Mouse (Mus musculus) liver, embryonic 12.5 days (tissue): ENCODE data around the gene Prr29. TPM values are rescaled to one million over a fixed set of nuclear protein-coding genes. Genes with fewer than 3 reads are reported as not detected.
"Not testable (repeated sequence)": the region's sequence is repeated elsewhere in the genome, so short reads cannot be mapped to it uniquely, and the experiment has no call there.

Source experiments
- ATAC-seq: fragments of 200-750 bp; cut with Nextera tagmentation; 2 replicates; pipeline ENCODE4 v1.8.0; 2017; ENCODE audit warnings: moderate number of reproducible peaks, mild to moderate bottlenecking, moderate library complexity
- H3K27ac ChIP-seq: fragments of 300-500 bp; sonication (generic); 2 replicates; pipeline ENCODE4 v1.5.1; 2016; ENCODE audit warnings: mild to moderate bottlenecking
- H3K27me3 ChIP-seq: fragments of 300-500 bp; sonication (generic); replicated peaks from 2 replicates; pipeline ENCODE4 v1.6.1; 2016; ENCODE audit warnings: mild to moderate bottlenecking, moderate library complexity
- H3K36me3 ChIP-seq: fragments of 300-500 bp; sonication (generic); 2 replicates; pipeline ENCODE4 v1.6.1; 2016; ENCODE audit warnings: mild to moderate bottlenecking, moderate library complexity
- H3K4me1 ChIP-seq: fragments of 300-500 bp; sonication (generic); 2 replicates; pipeline ENCODE4 v1.6.1; 2016
- H3K4me2 ChIP-seq: fragments of 300-500 bp; sonication (generic); 2 replicates; pipeline ENCODE4 v1.6.1; 2016; ENCODE audit warnings: mild to moderate bottlenecking, moderate library complexity
- H3K4me3 ChIP-seq: fragments of 300-500 bp; sonication (generic); 2 replicates; pipeline ENCODE4 v1.5.1; 2016; ENCODE audit warnings: mild to moderate bottlenecking, moderate library complexity
- H3K9ac ChIP-seq: fragments of 300-500 bp; sonication (generic); 2 replicates; pipeline ENCODE4 v1.6.1; 2016; ENCODE audit warnings: mild to moderate bottlenecking, moderate library complexity
- H3K9me3 ChIP-seq: fragments of 300-500 bp; sonication (generic); replicated peaks from 2 replicates; pipeline ENCODE4 v1.6.1; 2016; ENCODE audit warnings: mild to moderate bottlenecking, moderate library complexity
- WGBS: fragments of 180-500 bp; shearing (Covaris S2); methylation state at CpG from one replicate; pipeline ENCODE4 v1.1.7; 2016; ENCODE audit not compliant: insufficient replicate concordance; 5-methylcytosine and 5-hydroxymethylcytosine counted together
- polyA plus RNA-seq: library from polyadenylated mRNA; unstranded; fragments of >200 nt; fragmentation: Nextera tagmentation; extraction: Ambion mirVana; gene quantifications from 2 replicates; pipeline ENCODE4 v1.2.1, GENCODE M21; 2016

The Prr29 gene
- polyA plus RNA-seq, 1 experiment from 2014 or later: not detected

DNA sequence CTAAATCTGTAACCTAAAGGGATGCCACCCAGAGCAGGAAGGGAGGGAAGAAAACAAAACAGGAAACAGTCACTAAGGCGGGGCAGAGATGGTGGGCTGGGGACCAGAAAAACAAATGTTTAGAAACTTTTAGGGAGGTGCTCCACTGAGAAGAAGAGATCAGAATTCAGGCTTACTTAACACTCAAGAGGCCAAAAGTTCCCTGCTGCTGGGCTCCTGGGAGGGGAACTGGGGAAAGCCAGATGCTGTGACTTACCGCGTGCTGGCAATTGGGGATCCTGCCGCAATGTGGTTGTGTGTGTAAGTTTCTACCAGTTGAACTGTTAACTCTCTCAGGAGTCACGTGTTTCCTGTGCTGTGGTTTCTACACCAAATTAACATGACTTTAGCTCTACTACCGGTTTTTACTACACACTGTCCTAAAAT, 22.5 kb downstream of the Prr29 start, which contains the start of gene Icam2:
Gene Icam2, minus strand, starts transcription at position 285 of the 426 bp plus-strand sequence.
- Histone ChIP-seq H3K4me2 (peak within 1 kb of the TSS; percentile 41), H3K27me3 (no peaks in the 10 kb centered on the region), H3K9me3 (no peaks in the 10 kb centered on the region), H3K4me3 (peak within 1 kb of the TSS; percentile 19), H3K27ac (peak within 1 kb of the TSS; percentile 63), H3K9ac (peak within 1 kb of the TSS; percentile 2; the same call in 1 of the 2 replicates), H3K4me1 (peaks cover 70% of the 10 kb centered on the region), H3K36me3 (no peaks in the 10 kb centered on the region)
- whole genome bisulfite sequencing: 16% methylated on average over 6 of the region's 6 CpGs
- no peak for ATAC-seq

DNA sequence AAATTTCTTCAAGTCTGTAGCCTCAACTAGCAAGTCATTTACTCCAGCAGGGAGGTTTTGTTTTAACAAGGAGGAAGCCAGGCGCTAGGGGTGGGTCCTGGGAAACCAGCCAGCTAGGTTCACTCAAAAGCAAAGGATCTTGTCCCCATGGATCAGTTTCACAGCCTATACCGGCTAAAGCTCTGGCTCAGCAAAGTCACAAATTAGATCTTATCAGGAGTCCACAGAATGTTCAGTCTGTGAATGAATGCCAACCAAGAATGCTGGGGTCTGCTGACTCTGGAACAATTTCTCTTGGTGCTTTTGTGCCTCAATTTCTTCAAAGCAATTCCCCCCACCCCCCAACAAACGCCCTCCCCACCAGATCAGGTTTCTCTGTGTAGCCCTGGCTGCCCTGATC, 24.3 kb downstream of the Prr29 start:
- Histone ChIP-seq H3K27ac (no peak overlapping the region), H3K4me2 (no peak overlapping the region), H3K36me3 (peaks cover 3% of the 10 kb centered on the region), H3K4me1 (peaks cover 78% of the 10 kb centered on the region), H3K9me3 (no peaks in the 10 kb centered on the region), H3K27me3 (no peaks in the 10 kb centered on the region), H3K4me3 (no peak overlapping the region), H3K9ac (no peak overlapping the region; the same call in 1 of the 2 replicates)
- ATAC-seq: no peak
- 36% methylated on average over 3 of the region's 3 CpGs for WGBS

DNA sequence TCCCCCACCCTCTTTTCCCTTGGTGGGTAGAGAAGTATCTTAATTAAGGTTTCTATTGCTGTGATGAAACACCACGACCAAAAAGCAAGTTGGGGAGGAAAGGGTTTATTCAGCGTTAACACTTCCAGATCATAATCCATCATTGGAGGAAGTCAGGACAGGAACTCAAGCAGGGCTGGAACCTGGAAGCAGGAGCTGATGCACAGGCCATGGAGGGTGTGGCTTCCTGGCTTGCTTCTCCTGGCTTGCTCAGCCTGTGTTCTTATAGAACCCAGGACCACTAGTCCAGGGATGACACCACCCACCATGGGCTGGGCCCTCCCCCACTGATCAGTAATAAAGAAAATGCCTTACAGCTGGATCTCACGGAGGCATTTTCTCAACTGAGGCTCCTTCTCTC, 25.5 kb downstream of the Prr29 start:
- no peak for ATAC-seq
- peaks cover 12% of the 10 kb centered on the region for H3K36me3 ChIP-seq
- H3K9ac ChIP-seq: no peak overlapping the region
- H3K4me2 ChIP-seq: no peak overlapping the region
- no peak overlapping the region for H3K4me3 ChIP-seq
- H3K4me1 ChIP-seq: peaks cover 74% of the 10 kb centered on the region
- 44% methylated on average over 3 of the region's 3 CpGs for WGBS
- no peaks in the 10 kb centered on the region for H3K9me3 ChIP-seq
- H3K27ac ChIP-seq: no peak overlapping the region
- H3K27me3 ChIP-seq: no peaks in the 10 kb centered on the region

DNA sequence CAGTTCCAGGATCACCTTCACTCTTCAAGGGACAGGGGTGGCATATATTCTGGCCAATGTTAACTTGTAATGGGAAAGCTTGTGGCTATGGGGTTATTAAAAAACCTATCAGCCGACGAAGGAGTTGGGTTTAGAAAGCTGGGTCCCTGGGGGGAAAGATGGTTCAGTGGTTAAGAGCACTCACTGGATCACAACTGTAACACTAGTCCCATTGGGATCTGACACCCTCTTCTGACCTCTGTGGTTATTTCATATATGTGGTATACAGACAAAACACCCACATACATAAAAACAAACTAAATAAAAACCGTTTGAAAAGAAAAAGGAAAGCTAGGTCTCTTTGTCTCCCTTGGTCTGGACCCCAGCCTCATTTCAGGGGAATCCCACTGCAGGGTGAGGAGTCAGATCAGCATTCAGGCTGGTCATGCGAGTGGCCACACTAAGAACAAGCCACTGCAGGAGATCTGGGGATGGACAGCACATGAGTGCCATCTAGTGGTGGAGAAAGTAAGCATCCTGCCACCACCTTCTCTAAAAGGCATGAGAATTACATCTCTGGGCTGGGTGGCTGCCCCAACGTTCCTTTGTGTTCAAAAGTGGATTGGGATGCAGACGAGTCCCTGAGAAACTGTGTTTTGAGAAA, 26.4 kb downstream of the Prr29 start:
- Histone ChIP-seq H3K27ac (peak overlapping the region; percentile 70; the same call in 1 of the 2 replicates), H3K9ac (no peak overlapping the region), H3K4me2 (no peak overlapping the region), H3K4me3 (no peak overlapping the region), H3K36me3 (peaks cover 17% of the 10 kb centered on the region), H3K27me3 (no peaks in the 10 kb centered on the region), H3K4me1 (peaks cover 64% of the 10 kb centered on the region), H3K9me3 (no peaks in the 10 kb centered on the region)
- WGBS: 32% methylated on average over 6 of the region's 6 CpGs
- ATAC-seq: peak; percentile 41; the same call in 1 of the 2 replicates

DNA sequence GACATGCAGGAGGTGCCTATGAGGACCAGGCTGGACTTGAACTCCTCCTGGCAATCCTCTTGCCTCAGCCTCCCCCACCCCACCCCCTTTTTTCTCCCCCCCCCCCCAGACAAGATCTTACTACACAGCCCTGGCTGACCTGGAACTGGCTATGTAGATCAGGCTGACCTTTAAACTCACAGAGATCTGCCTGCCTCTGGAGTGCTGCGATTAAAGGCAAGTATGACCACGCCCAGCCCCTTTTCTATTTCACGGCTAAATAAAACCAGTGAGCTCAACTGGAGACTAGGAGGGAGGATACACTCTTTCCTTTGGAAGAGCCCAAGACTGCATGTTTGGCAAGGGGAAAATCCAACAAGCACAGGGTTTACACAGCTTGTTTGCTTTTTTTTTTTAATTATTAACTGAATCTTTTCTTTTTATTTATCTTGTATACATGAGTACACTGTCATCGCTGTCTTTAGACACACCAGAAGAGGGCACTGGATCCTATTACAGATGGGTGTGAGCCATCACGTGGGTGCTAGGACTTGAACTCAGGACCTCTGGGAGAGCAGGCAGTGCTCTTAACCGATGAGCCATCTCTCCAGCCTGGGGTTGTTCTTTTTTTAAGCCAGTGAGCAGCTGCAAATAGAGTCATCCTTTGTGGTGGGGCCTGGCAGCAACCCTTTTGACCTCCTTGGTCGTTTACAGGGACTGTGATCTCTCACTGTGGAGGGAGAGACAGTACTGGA, 27.5 kb downstream of the Prr29 start:
- peak overlapping the region; percentile 70 for H3K27ac ChIP-seq
- peak overlapping the region; percentile 31 for H3K4me2 ChIP-seq
- peaks cover 26% of the 10 kb centered on the region for H3K36me3 ChIP-seq
- no peak overlapping the region for H3K4me3 ChIP-seq
- no peak overlapping the region; the same call in 1 of the 2 replicates for H3K9ac ChIP-seq
- ATAC-seq: peak; percentile 86
- no peaks in the 10 kb centered on the region for H3K9me3 ChIP-seq
- WGBS: 54% methylated on average over 7 of the region's 7 CpGs
- no peaks in the 10 kb centered on the region for H3K27me3 ChIP-seq
- H3K4me1 ChIP-seq: peaks cover 54% of the 10 kb centered on the region

DNA sequence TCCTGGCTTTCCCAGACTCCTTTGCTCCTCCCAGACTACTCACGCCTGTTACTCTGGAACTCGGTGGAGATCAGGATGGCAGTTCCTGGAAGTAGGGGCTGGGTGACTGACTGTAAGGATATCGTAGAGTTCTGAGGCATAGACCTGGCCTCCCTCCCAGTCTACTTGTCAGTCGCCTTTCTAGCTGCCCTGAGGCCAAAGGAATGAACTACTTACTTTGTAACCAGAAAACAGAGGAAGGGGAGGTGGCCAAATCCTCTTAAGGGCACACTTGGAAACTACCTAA, 28.0 kb downstream of the Prr29 start:
- H3K4me3 ChIP-seq: no peak overlapping the region
- peak overlapping the region; percentile 70 for H3K27ac ChIP-seq
- no peaks in the 10 kb centered on the region for H3K9me3 ChIP-seq
- H3K4me1 ChIP-seq: peaks cover 48% of the 10 kb centered on the region
- peak overlapping the region; percentile 31; the same call in 1 of the 2 replicates for H3K4me2 ChIP-seq
- 44% methylated on average over 4 of the region's 4 CpGs for WGBS
- no peak for ATAC-seq
- H3K9ac ChIP-seq: no peak overlapping the region
- H3K27me3 ChIP-seq: no peaks in the 10 kb centered on the region
- peaks cover 30% of the 10 kb centered on the region for H3K36me3 ChIP-seq

DNA sequence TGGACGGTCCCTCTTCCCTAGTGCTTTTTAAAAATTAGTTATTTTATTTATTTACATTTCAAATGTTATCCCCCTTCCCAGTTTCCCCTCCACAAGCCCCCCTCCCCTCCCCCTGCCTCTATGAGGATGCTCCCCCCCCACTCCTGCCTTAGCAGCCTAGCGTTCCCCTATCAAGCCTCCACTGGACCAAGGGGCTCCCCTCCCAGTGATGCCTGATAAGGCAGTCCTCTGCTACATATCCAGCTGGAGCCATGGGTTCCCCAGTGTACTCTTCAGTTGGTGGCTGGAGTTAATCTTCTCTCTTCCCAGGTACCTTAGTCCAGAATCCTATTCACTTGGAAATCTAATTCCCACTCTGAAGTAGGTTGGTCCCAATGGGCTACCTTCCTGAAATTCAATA, 28.8 kb downstream of the Prr29 start:
- Histone ChIP-seq H3K36me3 (peaks cover 38% of the 10 kb centered on the region), H3K4me2 (peak overlapping the region; percentile 29), H3K4me1 (peaks cover 47% of the 10 kb centered on the region), H3K27ac (peak overlapping the region; percentile 70)
- H3K9ac ChIP-seq, H3K9me3 ChIP-seq, H3K4me3 ChIP-seq, H3K27me3 ChIP-seq: not testable (repeated sequence)
- ATAC-seq: peak; percentile 66
- WGBS: 56% methylated on average over 2 of the region's 2 CpGs

DNA sequence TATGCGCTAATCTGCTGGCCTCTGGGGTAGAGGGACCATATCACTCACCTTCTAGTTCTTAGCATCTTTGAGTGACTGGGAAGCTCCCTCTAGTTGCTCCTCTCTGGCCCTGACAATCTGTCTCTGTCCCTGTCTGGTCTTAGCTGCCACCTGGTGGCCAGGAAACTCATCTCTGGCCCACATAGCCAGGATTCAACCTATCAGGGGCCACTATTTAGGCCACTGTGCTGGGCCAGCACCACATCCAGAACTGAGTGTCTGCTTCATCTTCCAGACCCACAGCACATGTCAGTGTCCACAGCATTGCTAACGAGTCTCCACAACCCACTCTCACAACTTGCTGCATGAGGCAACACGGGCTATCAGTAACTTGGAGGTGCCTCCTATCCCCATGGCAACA, 32.4 kb downstream of the Prr29 start:
- ATAC-seq: no peak
- 67% methylated on average over 3 of the region's 3 CpGs for WGBS
- no peak overlapping the region for H3K9ac ChIP-seq
- H3K27ac ChIP-seq: no peak overlapping the region
- no peaks in the 10 kb centered on the region for H3K27me3 ChIP-seq
- H3K4me1 ChIP-seq: peaks cover 19% of the 10 kb centered on the region
- no peaks in the 10 kb centered on the region for H3K9me3 ChIP-seq
- peaks cover 71% of the 10 kb centered on the region for H3K36me3 ChIP-seq
- H3K4me2 ChIP-seq: no peak overlapping the region
- H3K4me3 ChIP-seq: no peak overlapping the region

DNA sequence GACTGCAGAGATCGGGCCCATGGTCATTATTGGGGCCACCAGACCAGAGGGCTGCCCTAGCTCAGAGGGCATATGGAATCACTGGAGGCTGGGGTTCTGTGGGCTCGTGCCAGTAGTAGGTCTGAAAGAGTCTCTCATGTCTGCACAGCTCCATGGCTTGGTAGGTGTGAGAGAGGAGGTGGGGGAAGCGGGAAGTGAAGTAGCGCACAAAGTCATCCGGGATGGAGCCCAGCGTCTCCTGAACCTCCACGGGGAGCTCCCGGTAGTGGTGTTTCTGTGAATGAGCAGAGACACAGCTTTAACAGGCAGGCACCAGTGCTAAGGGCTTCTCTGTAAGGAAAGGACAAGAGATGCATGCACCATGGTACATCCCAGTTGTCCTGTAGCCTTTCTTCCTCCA, 33.2 kb downstream of the Prr29 start:
- peaks cover 11% of the 10 kb centered on the region for H3K4me1 ChIP-seq
- H3K9me3 ChIP-seq: no peaks in the 10 kb centered on the region
- no peak overlapping the region for H3K4me2 ChIP-seq
- 82% methylated on average over 8 of the region's 8 CpGs for WGBS
- H3K27me3 ChIP-seq: no peaks in the 10 kb centered on the region
- ATAC-seq: no peak
- no peak overlapping the region for H3K9ac ChIP-seq
- H3K27ac ChIP-seq: no peak overlapping the region
- no peak overlapping the region for H3K4me3 ChIP-seq
- H3K36me3 ChIP-seq: peaks cover 79% of the 10 kb centered on the region

DNA sequence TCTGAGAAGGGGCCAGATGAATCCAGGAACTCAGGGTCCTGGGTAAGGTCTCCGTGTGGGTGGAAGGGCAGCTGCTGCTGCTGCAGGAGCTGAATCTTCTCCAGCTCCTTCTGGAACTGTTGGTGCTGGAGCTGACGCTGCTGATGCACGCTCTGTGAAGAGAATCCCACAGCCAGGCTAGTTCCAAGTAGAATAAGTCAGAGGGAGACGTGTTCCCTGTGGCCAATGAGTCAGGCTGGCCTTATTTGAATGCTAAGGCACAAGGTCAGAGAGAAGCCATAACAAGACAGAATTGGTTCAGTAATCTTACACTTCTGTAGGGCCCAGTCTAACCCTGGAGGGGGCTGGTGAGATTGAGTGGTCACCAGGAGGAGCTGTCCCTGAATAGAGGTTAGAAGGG, 44.7 kb downstream of the Prr29 start:
- Histone ChIP-seq H3K9ac (no peak overlapping the region), H3K27ac (no peak overlapping the region), H3K9me3 (no peaks in the 10 kb centered on the region), H3K4me3 (no peak overlapping the region), H3K4me1 (0 out of 2 replicates have a peak, but pooled peaks cover 8% of the 10 kb centered on the region), H3K36me3 (peaks cover 88% of the 10 kb centered on the region), H3K27me3 (no peaks in the 10 kb centered on the region), H3K4me2 (no peak overlapping the region)
- ATAC-seq: 0 out of 2 replicates have a peak, but pooled peaks have one; percentile 13
- 76% methylated on average over 4 of the region's 4 CpGs for WGBS

DNA sequence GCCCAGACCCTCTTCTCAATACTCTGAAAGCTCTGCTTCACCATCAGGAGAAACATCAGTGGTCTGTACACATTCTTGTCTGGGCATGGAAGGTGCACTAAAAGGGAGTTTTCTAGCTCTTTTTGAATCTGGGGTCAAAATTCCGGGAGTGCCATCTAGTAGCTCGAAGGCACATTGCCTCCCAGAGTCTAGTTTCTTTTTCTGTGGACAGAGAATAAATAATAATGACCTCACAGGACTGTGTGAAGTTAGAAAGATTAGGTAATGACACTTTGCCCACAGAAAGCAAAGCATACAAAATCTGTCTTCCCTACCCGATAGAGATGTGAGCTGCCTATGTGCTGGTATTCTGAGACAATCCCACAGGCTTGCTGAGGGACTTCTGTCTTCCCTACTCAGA, 45.2 kb downstream of the Prr29 start:
- Histone ChIP-seq H3K27me3 (no peaks in the 10 kb centered on the region), H3K4me2 (no peak overlapping the region), H3K36me3 (peaks cover 85% of the 10 kb centered on the region), H3K4me3 (no peak overlapping the region), H3K9me3 (no peaks in the 10 kb centered on the region), H3K27ac (no peak overlapping the region), H3K4me1 (0 out of 2 replicates have a peak, but pooled peaks cover 8% of the 10 kb centered on the region), H3K9ac (no peak overlapping the region)
- ATAC-seq: no peak
- WGBS: 83% methylated on average over 3 of the region's 3 CpGs

DNA sequence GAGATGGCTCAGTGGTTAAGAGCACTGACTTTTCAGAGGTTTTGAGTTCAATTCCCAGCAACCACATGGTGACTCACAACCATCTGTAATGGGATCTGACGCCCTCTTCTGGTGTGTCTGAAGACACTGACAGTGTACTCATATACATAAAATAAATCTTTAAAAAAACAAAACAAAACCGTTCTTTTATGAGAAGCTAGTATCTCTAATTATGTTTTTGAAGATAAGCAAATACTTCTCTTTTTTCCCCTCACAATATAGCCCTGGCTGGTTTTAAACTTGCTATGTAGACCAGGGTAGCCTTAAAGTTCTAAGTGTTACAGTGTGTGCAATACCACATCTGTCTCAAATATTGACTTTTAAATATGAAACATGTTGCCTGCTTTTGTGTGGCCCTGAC, 45.9 kb downstream of the Prr29 start:
- Histone ChIP-seq H3K4me2 (no peak overlapping the region), H3K36me3 (peaks cover 79% of the 10 kb centered on the region), H3K27me3 (no peaks in the 10 kb centered on the region), H3K4me3 (no peak overlapping the region), H3K27ac (no peak overlapping the region), H3K4me1 (0 out of 2 replicates have a peak, but pooled peaks cover 8% of the 10 kb centered on the region), H3K9me3 (no peaks in the 10 kb centered on the region), H3K9ac (no peak overlapping the region)
- WGBS: 73% methylated on average over 2 of the region's 2 CpGs
- no peak for ATAC-seq
